Mouse (Mus musculus): ENCODE measurements around the gene Apon. TPM values are rescaled to one million over a fixed set of nuclear protein-coding genes. Genes with fewer than 3 reads are reported as not detected.
"Not testable (repeated sequence)": the region's sequence is repeated elsewhere in the genome, so short reads cannot be mapped to it uniquely, and the experiment has no call there.

The Apon gene
- total and polyA plus RNA-seq, 3 experiments: 0.27 TPM; not detected in 2

DNA sequence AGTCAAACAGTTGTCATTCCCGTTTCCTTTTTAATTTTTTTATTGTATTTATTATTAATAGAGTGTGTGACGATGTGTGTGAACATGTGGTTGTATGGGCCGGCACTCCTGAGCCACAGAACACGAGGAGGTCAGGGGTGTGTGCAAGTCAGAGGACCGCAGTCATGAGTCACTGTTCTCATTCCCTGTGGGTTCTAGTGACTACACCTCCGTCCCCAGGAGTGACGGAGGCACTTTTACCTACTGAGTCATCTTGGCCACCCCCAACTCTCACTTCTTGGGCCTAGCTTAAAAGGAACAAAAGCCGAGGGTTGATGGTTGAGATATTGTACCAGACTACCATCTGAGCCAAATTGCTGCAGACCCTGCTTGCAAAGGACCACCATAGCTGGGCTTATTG lies 2.4 kb downstream of the Apon start:
- peaks cover 27% of the 10 kb centered on the region for H3K36me3 ChIP-seq (replicated peaks)
- H3K4me3 ChIP-seq (ENCODE audit: low read depth, low read length): no peak overlapping the region
- DNase-seq (ENCODE audit: low spot score): no peak
- ATAC-seq (ENCODE audit: extremely low read depth, insufficient number of reproducible peaks, low FRiP score, poor library complexity, severe bottlenecking): no peak
- TF ChIP-seq GATA1 (IDR thresholded peaks at IDR 0.05; ENCODE audit: borderline replicate concordance, low read length): no peak
- no peak for TF ChIP-seq POLR2AphosphoS5 (IDR thresholded peaks at IDR 0.05; ENCODE audit: insufficient replicate concordance, low read depth, low read length)
- TF ChIP-seq CTCF (IDR thresholded peaks at IDR 0.05; ENCODE audit: low read depth, low read length): no peak
- no peak for TF ChIP-seq TAL1 (conservative IDR thresholded peaks at IDR 0.05; ENCODE audit: low read depth, low read length)
- TF ChIP-seq GATA2 (IDR thresholded peaks at IDR 0.05; ENCODE audit: borderline replicate concordance, low read depth, low read length): no peak
- peaks cover 6% of the 10 kb centered on the region for H3K4me1 ChIP-seq (ENCODE audit: insufficient read depth, low read depth, low read length)
- no peaks in the 10 kb centered on the region; the same call in none of the 2 replicates for H3K27me3 ChIP-seq (ENCODE audit: insufficient read depth, low read length)
- H3K9me3 ChIP-seq (replicated peaks): no peaks in the 10 kb centered on the region

DNA sequence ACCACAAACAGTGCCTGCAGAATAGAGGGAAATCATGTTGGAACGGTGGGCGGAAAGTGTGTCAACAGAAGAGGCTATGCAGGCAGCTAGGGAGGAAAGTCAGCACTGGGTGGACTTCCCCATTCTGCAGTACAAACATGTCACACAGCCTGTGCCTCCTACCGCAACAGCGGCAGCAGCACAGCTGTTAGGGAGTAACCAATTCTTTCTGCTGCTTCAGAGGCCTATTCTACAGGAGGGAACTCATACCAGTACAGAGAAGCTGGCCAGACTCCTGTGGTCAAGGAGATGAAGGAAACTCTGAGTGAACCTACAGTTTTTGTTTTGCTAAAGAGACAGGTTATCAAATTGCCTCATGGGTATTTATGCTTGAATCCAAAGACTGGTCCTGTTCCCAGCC lies 5.1 kb downstream of the Apon start:
- no peak for ATAC-seq (ENCODE audit: extremely low read depth, insufficient number of reproducible peaks, low FRiP score, poor library complexity, severe bottlenecking)

DNA sequence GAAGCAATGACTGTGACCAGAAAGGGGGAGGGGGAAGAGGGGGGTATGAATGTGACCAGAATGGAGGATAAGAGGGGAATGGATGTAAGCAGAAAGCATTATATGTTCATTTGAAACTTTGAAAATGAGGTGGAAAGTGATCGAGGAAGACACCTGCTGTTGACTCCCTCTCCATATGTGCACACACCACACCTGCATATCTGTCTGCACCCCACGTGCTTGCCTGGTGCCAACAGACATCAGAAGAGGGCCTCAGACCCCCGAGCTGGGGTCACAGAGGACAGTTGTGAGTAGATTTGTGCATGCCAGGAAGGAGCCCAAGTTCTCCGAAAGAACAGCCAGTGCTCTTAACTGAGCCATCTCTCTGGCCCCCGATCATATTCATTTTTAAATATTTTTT lies 6.0 kb downstream of the Apon start:
- H3K4me3 ChIP-seq (ENCODE audit: low read depth, low read length): no peak overlapping the region
- ATAC-seq (ENCODE audit: extremely low read depth, insufficient number of reproducible peaks, low FRiP score, poor library complexity, severe bottlenecking) (no peak), DNase-seq (ENCODE audit: low spot score) (no peak)
- H3K4me1 ChIP-seq (ENCODE audit: insufficient read depth, low read depth, low read length): peaks cover 11% of the 10 kb centered on the region
- TF ChIP-seq POLR2AphosphoS5 (IDR thresholded peaks at IDR 0.05; ENCODE audit: insufficient replicate concordance, low read depth, low read length) (no peak), GATA2 (IDR thresholded peaks at IDR 0.05; ENCODE audit: borderline replicate concordance, low read depth, low read length) (no peak), TAL1 (conservative IDR thresholded peaks at IDR 0.05; ENCODE audit: low read depth, low read length) (no peak), CTCF (IDR thresholded peaks at IDR 0.05; ENCODE audit: low read depth, low read length) (no peak), GATA1 (IDR thresholded peaks at IDR 0.05; ENCODE audit: borderline replicate concordance, low read length) (no peak)
- no peaks in the 10 kb centered on the region for H3K36me3 ChIP-seq (replicated peaks)
- peaks cover 14% of the 10 kb centered on the region for H3K27me3 ChIP-seq (ENCODE audit: insufficient read depth, low read length)
- H3K9me3 ChIP-seq (replicated peaks): no peaks in the 10 kb centered on the region

More for the DNA sequence above, 5.1 kb downstream of the Apon start:
- Histone ChIP-seq H3K27me3 (ENCODE audit: insufficient read depth, low read length) (peaks cover 14% of the 10 kb centered on the region), H3K36me3 (replicated peaks) (peaks cover 6% of the 10 kb centered on the region), H3K9me3 (replicated peaks) (no peaks in the 10 kb centered on the region), H3K4me1 (ENCODE audit: insufficient read depth, low read depth, low read length) (peaks cover 11% of the 10 kb centered on the region), H3K4me3 (ENCODE audit: low read depth, low read length) (no peak overlapping the region)
- no peak for DNase-seq (ENCODE audit: low spot score)
- TF ChIP-seq GATA1 (IDR thresholded peaks at IDR 0.05; ENCODE audit: borderline replicate concordance, low read length): no peak
- TF ChIP-seq TAL1 (conservative IDR thresholded peaks at IDR 0.05; ENCODE audit: low read depth, low read length): no peak
- no peak for TF ChIP-seq CTCF (IDR thresholded peaks at IDR 0.05; ENCODE audit: low read depth, low read length)
- TF ChIP-seq GATA2 (IDR thresholded peaks at IDR 0.05; ENCODE audit: borderline replicate concordance, low read depth, low read length): no peak
- no peak for TF ChIP-seq POLR2AphosphoS5 (IDR thresholded peaks at IDR 0.05; ENCODE audit: insufficient replicate concordance, low read depth, low read length)

DNA sequence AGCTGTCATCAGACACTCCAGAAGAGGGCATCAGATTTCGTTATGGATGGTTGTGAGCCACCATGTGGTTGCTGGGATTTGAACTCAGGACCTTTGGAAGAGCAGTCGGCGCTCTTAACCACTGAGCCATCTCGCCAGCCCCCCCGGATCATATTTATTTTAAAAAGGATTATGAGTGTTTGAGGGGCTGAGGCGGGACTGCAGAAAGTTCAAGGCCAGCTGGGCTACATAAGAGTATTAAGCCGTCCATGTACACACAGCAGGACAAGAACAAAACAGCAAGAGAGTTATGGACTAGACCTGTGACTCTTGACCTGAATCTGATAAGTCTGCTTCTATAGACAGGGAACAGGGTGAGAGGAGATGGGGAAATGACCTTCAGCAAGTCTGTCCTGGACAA lies 6.5 kb downstream of the Apon start:
- peaks cover 11% of the 10 kb centered on the region for H3K4me1 ChIP-seq (ENCODE audit: insufficient read depth, low read depth, low read length)
- not testable (repeated sequence) for H3K4me3 ChIP-seq (ENCODE audit: low read depth, low read length); H3K9me3 ChIP-seq (replicated peaks); H3K36me3 ChIP-seq (replicated peaks); DNase-seq (ENCODE audit: low spot score); ATAC-seq (ENCODE audit: extremely low read depth, insufficient number of reproducible peaks, low FRiP score, poor library complexity, severe bottlenecking)
- H3K27me3 ChIP-seq (ENCODE audit: insufficient read depth, low read length): peaks cover 14% of the 10 kb centered on the region

DNA sequence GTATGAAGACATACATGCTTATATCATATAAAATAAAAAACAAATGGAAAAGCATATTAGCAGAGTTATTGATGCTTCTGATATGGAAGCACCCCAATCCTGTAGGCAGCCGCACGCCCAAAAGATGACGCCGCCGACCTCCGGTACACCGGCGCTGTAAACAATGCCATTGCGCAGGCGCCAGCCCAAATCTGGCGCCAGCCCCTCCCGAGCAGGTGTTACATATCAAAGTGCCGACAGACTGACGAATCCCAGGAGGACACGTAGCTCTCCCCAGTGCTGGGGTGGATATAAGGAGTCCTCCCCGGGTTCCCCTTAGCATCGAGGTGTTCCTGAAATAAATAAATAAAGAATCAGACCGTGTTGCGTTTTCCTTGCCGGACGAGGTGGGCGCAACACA lies 8.4 kb downstream of the Apon start:
- no peak for ATAC-seq (ENCODE audit: extremely low read depth, insufficient number of reproducible peaks, low FRiP score, poor library complexity, severe bottlenecking)
- Histone ChIP-seq H3K4me1 (ENCODE audit: insufficient read depth, low read depth, low read length) (peaks cover 11% of the 10 kb centered on the region), H3K27me3 (ENCODE audit: insufficient read depth, low read length) (peaks cover 14% of the 10 kb centered on the region), H3K9me3 (replicated peaks) (no peaks in the 10 kb centered on the region), H3K4me3 (ENCODE audit: low read depth, low read length) (no peak overlapping the region), H3K36me3 (replicated peaks) (no peaks in the 10 kb centered on the region)
- DNase-seq (ENCODE audit: low spot score): no peak
- TF ChIP-seq GATA2 (IDR thresholded peaks at IDR 0.05; ENCODE audit: borderline replicate concordance, low read depth, low read length) (no peak), CTCF (IDR thresholded peaks at IDR 0.05; ENCODE audit: low read depth, low read length) (no peak), TAL1 (conservative IDR thresholded peaks at IDR 0.05; ENCODE audit: low read depth, low read length) (no peak), GATA1 (IDR thresholded peaks at IDR 0.05; ENCODE audit: borderline replicate concordance, low read length) (no peak), POLR2AphosphoS5 (IDR thresholded peaks at IDR 0.05; ENCODE audit: insufficient replicate concordance, low read depth, low read length) (no peak)

DNA sequence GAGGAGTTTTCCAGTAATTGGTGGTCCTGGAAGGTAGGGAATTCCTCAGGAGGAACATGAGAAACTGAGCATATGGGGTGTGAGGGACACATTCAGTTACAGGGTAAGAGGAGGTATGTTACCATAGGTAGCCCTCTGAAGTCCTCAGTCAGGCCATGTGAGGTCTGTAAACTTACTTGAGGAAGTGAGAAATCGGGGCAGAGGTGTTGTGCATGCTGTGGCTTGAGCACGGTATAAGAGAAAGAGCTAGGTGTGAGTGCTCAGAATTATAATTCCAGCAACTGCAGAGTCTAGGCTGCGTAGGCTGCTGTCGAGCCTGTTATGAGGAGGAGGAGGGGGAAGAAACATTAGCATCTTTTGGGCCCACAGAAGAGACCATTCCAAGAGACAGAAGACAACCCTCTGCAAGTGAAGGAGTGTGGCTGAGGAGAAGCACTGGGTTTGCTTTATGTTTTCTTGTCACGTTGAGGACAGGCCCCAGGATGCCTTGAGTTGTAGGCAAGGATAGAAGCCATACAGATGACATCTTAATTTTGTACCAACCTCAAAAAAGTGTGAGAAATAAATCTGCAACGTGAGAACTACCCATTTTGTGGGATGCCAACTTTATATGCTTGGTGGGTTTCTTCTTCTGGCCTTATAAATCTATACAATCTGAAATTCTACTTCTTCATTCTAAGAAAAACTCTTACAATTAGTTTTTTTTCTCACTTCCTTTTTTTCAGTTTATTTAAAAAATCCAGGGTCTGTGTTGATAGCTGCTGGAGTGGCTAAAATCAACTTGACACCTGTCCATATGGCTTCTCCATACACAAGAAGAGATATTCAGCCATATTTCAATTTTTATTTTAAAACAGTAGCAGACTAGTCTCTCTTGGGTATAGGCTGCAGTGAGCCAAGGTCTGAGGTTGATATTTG lies 9.8 kb downstream of the Apon start:
- H3K9me3 ChIP-seq (replicated peaks): no peaks in the 10 kb centered on the region
- TF ChIP-seq GATA1 (IDR thresholded peaks at IDR 0.05; ENCODE audit: borderline replicate concordance, low read length) (no peak), POLR2AphosphoS5 (IDR thresholded peaks at IDR 0.05; ENCODE audit: insufficient replicate concordance, low read depth, low read length) (no peak), TAL1 (conservative IDR thresholded peaks at IDR 0.05; ENCODE audit: low read depth, low read length) (no peak), CTCF (IDR thresholded peaks at IDR 0.05; ENCODE audit: low read depth, low read length) (no peak), GATA2 (IDR thresholded peaks at IDR 0.05; ENCODE audit: borderline replicate concordance, low read depth, low read length) (no peak)
- ATAC-seq (ENCODE audit: extremely low read depth, insufficient number of reproducible peaks, low FRiP score, poor library complexity, severe bottlenecking) (no peak), DNase-seq (ENCODE audit: low spot score) (no peak)
- H3K4me3 ChIP-seq (ENCODE audit: low read depth, low read length): no peak overlapping the region
- peaks cover 9% of the 10 kb centered on the region for H3K4me1 ChIP-seq (ENCODE audit: insufficient read depth, low read depth, low read length)
- no peaks in the 10 kb centered on the region for H3K36me3 ChIP-seq (replicated peaks)
- peaks cover 14% of the 10 kb centered on the region for H3K27me3 ChIP-seq (ENCODE audit: insufficient read depth, low read length)
